Mouse (Mus musculus) kidney, adult 2 months (tissue): Measurements from ENCODE around the gene Cd33.

Source experiments
- CTCF ChIP-seq: fragments of 200-500 bp; conservative IDR thresholded peaks from 2 replicates; pipeline ENCODE4 v1.5.1; 2011; ENCODE audit warnings: low read depth, mild to moderate bottlenecking, control low read depth, low read length, moderate library complexity, mixed read lengths; ENCODE audit not compliant: insufficient read depth, insufficient read length
- POLR2A ChIP-seq: fragments of 200-500 bp; IDR thresholded peaks from one replicate; pipeline ENCODE4 v1.6.1; 2011; ENCODE audit warnings: low read depth, low read length, control low read depth

DNA sequence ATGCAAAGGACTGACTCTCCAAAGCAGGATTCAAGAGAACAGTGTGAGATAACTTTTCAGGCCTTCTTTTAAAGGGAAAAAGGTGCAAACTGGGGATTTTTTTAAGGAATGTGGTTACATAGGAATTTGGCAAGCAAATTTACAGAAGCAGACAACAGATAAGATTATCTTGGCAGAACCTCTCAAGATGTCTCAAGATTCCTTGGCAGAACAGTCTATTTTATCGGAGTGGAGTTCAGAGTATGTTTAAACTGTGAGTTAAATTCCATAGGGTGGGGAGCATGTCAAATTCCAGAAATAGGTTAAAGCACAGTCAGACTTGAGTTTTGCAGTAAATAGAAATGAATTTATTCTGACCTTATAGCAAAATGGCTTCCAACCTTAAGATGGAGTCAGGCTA lies 12.7 kb upstream of the Cd33 start:
- TF ChIP-seq POLR2A = no peak
- no peak for TF ChIP-seq CTCF
